Mouse (Mus musculus): ENCODE data around the gene Simc1. TPM values are rescaled to one million over a fixed set of nuclear protein-coding genes. Genes with fewer than 3 reads are reported as not detected.

Gene Simc1
- polyA plus RNA-seq, 1 experiment from 2014 or later, result 16.3 TPM

GRCm38 (mm10) chr13:54564232-54565200 lies 60.9 kb downstream of the Simc1 start:
- peak; percentile 37 for DNase-seq

GRCm38 (mm10) chr13:54565201-54565581 lies 61.6 kb downstream of the Simc1 start, which contains the start of gene 4833439L19Rik:
Gene 4833439L19Rik, minus strand, starts transcription at chr13:54565435.
- Histone ChIP-seq H3K27me3 (ENCODE audit: insufficient read depth, low read length) (no peaks in the 10 kb centered on the region), H3K27ac (ENCODE audit: low read depth) (peak within 1 kb of the TSS; percentile 46; the same call in 1 of the 2 replicates), H3K4me1 (ENCODE audit: insufficient read depth) (0 out of 2 replicates have a peak, but pooled peaks cover 7% of the 10 kb centered on the region), H3K9me3 (ENCODE audit: low read depth, low read length) (no peaks in the 10 kb centered on the region), H3K4me2 (peak within 1 kb of the TSS; percentile 76), H3K4me3 (ENCODE audit: low read depth, low read length) (peak within 1 kb of the TSS; percentile 97), H3K36me3 (ENCODE audit: insufficient read depth) (peaks cover 24% of the 10 kb centered on the region), H3K9ac (peak within 1 kb of the TSS; percentile 94)
- under 1% methylated on average over 27 of the region's 27 CpGs for WGBS
- ATAC-seq (ENCODE audit: insufficient read depth), result peak; percentile 97
- TF ChIP-seq CTCF (IDR thresholded peaks at IDR 0.05; ENCODE audit: low read depth), result no peak
- peak; percentile 98 for DNase-seq

More at GRCm38 (mm10) chr13:54564232-54565200, 60.9 kb downstream of the Simc1 start:
- TF ChIP-seq CTCF (IDR thresholded peaks at IDR 0.05; ENCODE audit: low read depth), result no peak
- Histone ChIP-seq H3K4me2 (peak overlapping the region; percentile 76), H3K4me1 (ENCODE audit: insufficient read depth) (0 out of 2 replicates have a peak, but pooled peaks cover 7% of the 10 kb centered on the region), H3K27me3 (ENCODE audit: insufficient read depth, low read length) (no peaks in the 10 kb centered on the region), H3K27ac (ENCODE audit: low read depth) (peak overlapping the region; percentile 45; the same call in 1 of the 2 replicates), H3K36me3 (ENCODE audit: insufficient read depth) (peaks cover 31% of the 10 kb centered on the region), H3K9me3 (ENCODE audit: low read depth, low read length) (no peaks in the 10 kb centered on the region), H3K4me3 (ENCODE audit: low read depth, low read length) (peak overlapping the region; percentile 97), H3K9ac (peak overlapping the region; percentile 94)
- ATAC-seq (ENCODE audit: insufficient read depth), result peak; percentile 65; the same call in 1 of the 2 replicates
- WGBS, result 10% methylated on average over 45 of the region's 45 CpGs

GRCm38 (mm10) chr13:54565594-54566345 lies 62.2 kb downstream of the Simc1 start:
- peak; percentile 66 for TF ChIP-seq CTCF (IDR thresholded peaks at IDR 0.05; ENCODE audit: low read depth)
- Histone ChIP-seq H3K27ac (ENCODE audit: low read depth) (peak overlapping the region; percentile 46; the same call in 1 of the 2 replicates), H3K9ac (peak overlapping the region; percentile 94; the same call in 1 of the 2 replicates), H3K27me3 (ENCODE audit: insufficient read depth, low read length) (no peaks in the 10 kb centered on the region), H3K4me2 (peak overlapping the region; percentile 76), H3K9me3 (ENCODE audit: low read depth, low read length) (no peaks in the 10 kb centered on the region), H3K36me3 (ENCODE audit: insufficient read depth) (peaks cover 19% of the 10 kb centered on the region), H3K4me3 (ENCODE audit: low read depth, low read length) (peak overlapping the region; percentile 97), H3K4me1 (ENCODE audit: insufficient read depth) (0 out of 2 replicates have a peak, but pooled peaks cover 7% of the 10 kb centered on the region)
- whole genome bisulfite sequencing, result 45% methylated on average over 8 of the region's 8 CpGs
- DNase-seq (peak; percentile 67), ATAC-seq (ENCODE audit: insufficient read depth) (peak; percentile 59; the same call in 1 of the 2 replicates)

- Histone ChIP-seq H3K9me3 (ENCODE audit: low read depth, low read length) (no peaks in the 10 kb centered on the region), H3K4me3 (ENCODE audit: low read depth, low read length) (no peak overlapping the region), H3K27me3 (ENCODE audit: insufficient read depth, low read length) (no peaks in the 10 kb centered on the region), H3K9ac (no peak overlapping the region), H3K27ac (ENCODE audit: low read depth) (no peak overlapping the region), H3K4me1 (ENCODE audit: insufficient read depth) (0 out of 2 replicates have a peak, but pooled peaks cover 7% of the 10 kb centered on the region), H3K36me3 (ENCODE audit: insufficient read depth) (peaks cover under 1% of the 10 kb centered on the region; the same call in 1 of the 2 replicates), H3K4me2 (no peak overlapping the region)
- WGBS, result 34% methylated on average over 5 of the region's 5 CpGs
- DNase-seq (no peak), ATAC-seq (ENCODE audit: insufficient read depth) (no peak)
- TF ChIP-seq CTCF (IDR thresholded peaks at IDR 0.05; ENCODE audit: low read depth), result no peak
These were observed 64.8 kb downstream of the Simc1 start for GRCm38 (mm10) chr13:54568380-54568779.

- Histone ChIP-seq H3K4me3 (ENCODE audit: low read depth, low read length) (no peak overlapping the region), H3K4me2 (no peak overlapping the region), H3K4me1 (ENCODE audit: insufficient read depth) (0 out of 2 replicates have a peak, but pooled peaks cover 1% of the 10 kb centered on the region), H3K9ac (no peak overlapping the region), H3K36me3 (ENCODE audit: insufficient read depth) (no peaks in the 10 kb centered on the region), H3K27ac (ENCODE audit: low read depth) (no peak overlapping the region), H3K27me3 (ENCODE audit: insufficient read depth, low read length) (no peaks in the 10 kb centered on the region), H3K9me3 (ENCODE audit: low read depth, low read length) (no peaks in the 10 kb centered on the region)
- ATAC-seq (ENCODE audit: insufficient read depth) (no peak), DNase-seq (no peak)
- TF ChIP-seq CTCF (IDR thresholded peaks at IDR 0.05; ENCODE audit: low read depth), result no peak
- WGBS, result 34% methylated on average over 1 of the region's 1 CpGs
These were observed 65.7 kb downstream of the Simc1 start for GRCm38 (mm10) chr13:54569282-54569681.

GRCm38 (mm10) chr13:54570736-54571135 lies 67.2 kb downstream of the Simc1 start:
- Histone ChIP-seq H3K9ac (no peak overlapping the region), H3K36me3 (ENCODE audit: insufficient read depth) (no peaks in the 10 kb centered on the region), H3K4me3 (ENCODE audit: low read depth, low read length) (no peak overlapping the region), H3K4me1 (ENCODE audit: insufficient read depth) (no peaks in the 10 kb centered on the region), H3K27me3 (ENCODE audit: insufficient read depth, low read length) (no peaks in the 10 kb centered on the region), H3K27ac (ENCODE audit: low read depth) (no peak overlapping the region), H3K9me3 (ENCODE audit: low read depth, low read length) (no peaks in the 10 kb centered on the region), H3K4me2 (no peak overlapping the region)
- TF ChIP-seq CTCF (IDR thresholded peaks at IDR 0.05; ENCODE audit: low read depth), result no peak
- DNase-seq (no peak), ATAC-seq (ENCODE audit: insufficient read depth) (no peak)
- WGBS, result 67% methylated on average over 4 of the region's 4 CpGs

Measured in lung, embryonic 14.5 days (tissue).